Mouse (Mus musculus): ENCODE measurements around the gene Loxl3. TPM values are rescaled to one million over a fixed set of nuclear protein-coding genes. Genes with fewer than 3 reads are reported as not detected.

Loxl3 gene
- total RNA-seq, 4 experiments from 2014 or later = 1.7 to 2.6 (median 2.0) TPM

GRCm38 (mm10) chr6:83086121-83087035 is 52.4 kb downstream of the Loxl3 start, which contains the start of gene Lbx2:
Gene Lbx2, plus strand, starts transcription at chr6:83086367.
- no peak for DNase-seq (ENCODE audit: low spot score)

- DNase-seq (ENCODE audit: low spot score) = peak; percentile 41
Measured at GRCm38 (mm10) chr6:83087205-83087925, 53.4 kb downstream of the Loxl3 start.

GRCm38 (mm10) chr6:83087926-83088260 is 53.9 kb downstream of the Loxl3 start:
- no peak for DNase-seq (ENCODE audit: low spot score)

- no peak for DNase-seq (ENCODE audit: low spot score)
Measured at GRCm38 (mm10) chr6:83092416-83093127, 58.6 kb downstream of the Loxl3 start.

DNA sequence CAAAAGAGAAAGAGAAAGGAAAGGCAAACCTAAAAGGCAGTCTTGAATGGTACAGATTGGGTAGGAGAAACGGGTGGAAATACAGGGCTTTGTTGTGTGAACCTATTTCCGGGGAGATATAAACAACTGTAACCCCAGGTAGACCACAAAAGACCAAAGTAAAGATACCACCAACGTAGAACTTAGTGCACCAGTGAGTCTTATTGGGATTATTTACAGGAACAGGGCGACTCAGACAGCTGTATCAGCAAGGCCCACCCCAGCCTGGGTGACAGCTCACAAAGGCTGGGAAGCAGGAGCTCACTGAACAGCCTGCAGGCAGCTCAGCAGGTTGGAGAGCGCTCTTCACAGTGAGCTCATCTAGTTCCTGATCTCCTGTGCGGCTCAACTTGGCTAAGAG is 62.0 kb downstream of the Loxl3 start:
- no peak for DNase-seq (ENCODE audit: low spot score)

- no peak for DNase-seq (ENCODE audit: low spot score)
Measured at GRCm38 (mm10) chr6:83098411-83098810, 64.4 kb downstream of the Loxl3 start.

DNA sequence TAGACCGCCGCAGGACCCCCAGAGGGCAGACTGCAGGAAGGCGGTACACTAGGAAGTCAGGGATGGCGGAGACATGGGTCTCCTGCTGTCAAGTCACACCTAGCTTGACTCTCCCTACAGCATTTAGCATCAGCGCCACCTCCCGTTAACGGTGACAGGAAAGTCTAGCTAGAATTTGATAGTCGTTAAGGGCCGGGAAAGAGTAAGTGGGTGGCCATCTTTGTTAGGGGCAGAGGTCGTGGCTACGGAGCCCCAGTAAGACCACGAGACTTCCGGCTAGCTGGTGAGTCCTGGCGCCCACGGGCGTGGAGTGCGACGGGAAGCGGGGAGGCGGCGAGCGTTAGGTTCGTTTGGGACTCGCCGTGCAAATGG is 67.3 kb downstream of the Loxl3 start, which contains the start of the genes Ccdc142 and Gm42688:
TSS of gene Ccdc142 (plus strand) at position 286 of the 372 bp plus-strand sequence.
TSS of gene Gm42688 (plus strand) at position 302 of the 372 bp plus-strand sequence.
- peak; percentile 92 for DNase-seq (ENCODE audit: low spot score)

DNA sequence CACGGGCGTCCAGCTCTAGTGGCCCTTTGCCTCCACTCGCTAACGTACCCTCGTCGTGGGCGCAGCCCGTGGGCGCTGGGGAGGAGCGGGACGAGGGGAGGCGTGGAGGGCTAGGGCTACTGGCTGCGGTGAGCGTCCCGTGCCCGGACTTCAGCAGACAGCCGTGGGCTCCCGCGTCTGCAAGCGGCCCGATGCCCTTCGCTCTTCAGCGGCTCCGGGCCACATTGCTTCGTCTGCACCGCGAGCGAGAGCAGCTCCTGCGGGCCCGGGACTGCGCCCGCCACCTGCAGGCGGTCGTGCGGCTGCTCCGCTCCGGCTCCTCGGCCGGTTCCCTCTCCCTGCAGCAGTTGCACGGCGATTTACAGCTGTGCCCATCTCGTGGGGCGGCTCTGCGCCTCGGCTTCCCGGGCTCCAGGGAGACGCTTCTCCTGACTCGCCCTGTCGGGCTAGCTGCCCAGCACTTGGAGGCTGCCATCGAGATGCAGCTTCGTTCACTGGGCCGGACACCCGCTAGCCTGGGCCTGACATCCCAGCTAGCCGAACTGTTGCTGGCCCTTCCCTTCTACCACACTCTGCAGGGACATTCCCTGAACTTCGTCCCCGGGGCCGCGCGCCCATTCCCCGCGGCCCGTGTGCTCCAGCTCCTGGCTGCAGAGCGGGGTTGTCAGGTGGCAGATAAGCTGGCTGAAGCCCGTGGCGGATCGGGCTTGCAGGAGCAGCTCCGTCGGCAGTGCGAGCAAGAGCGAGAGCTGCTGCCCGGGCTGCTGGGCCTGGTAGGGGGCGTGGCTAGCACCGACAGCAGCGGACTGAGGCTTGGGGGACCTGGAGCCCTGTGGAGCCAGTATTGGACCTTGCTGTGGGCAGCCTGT is 67.9 kb downstream of the Loxl3 start:
- peak; percentile 37 for DNase-seq (ENCODE audit: low spot score)

Small RNA genes within 50 kb of the gene (microRNA-seq; reads per million reads assigned to microRNA genes)
- gene Mir3470a (not detected), gene Mir7040 (not detected)

Other genes with a start within 250 kb of the Loxl3 start
- under 1 TPM in 3 of 4 experiments, not detected in 1; 0.17 to 0.31 (median 0.22) TPM for gene Sema4f, start 94.4 kb upstream of the Loxl3 start, total RNA-seq (2022)
- gene M1ap, start 87.3 kb upstream of the Loxl3 start, total RNA-seq (2022) = not detected
- 1 to 10 TPM; 1.9 to 2.2 (median 2.0) TPM for gene Dok1, start 702 bp upstream of the Loxl3 start, total RNA-seq (2022)
- gene Aup1, start 20.3 kb downstream of the Loxl3 start, total RNA-seq (2022) = 10 to 100 TPM; 63.1 to 78.6 (median 72.3) TPM
- gene Htra2, start 21.1 kb downstream of the Loxl3 start, total RNA-seq (2022) = 10 to 100 TPM; 33.9 to 37.7 (median 34.7) TPM
- 1 to 10 TPM in 1 of 4 experiments, under 1 TPM in 3; 0.55 to 1.4 (median 0.84) TPM for gene Dqx1, start 23.7 kb downstream of the Loxl3 start, total RNA-seq (2022)
- gene Tlx2, start 36.1 kb downstream of the Loxl3 start, total RNA-seq (2022) = under 1 TPM in 1 of 4 experiments, not detected in 3; 0.16 TPM
- gene Pcgf1, start 43.7 kb downstream of the Loxl3 start, total RNA-seq (2022) = 1 to 10 TPM; 7.6 to 9.8 (median 8.5) TPM
- 1 to 10 TPM in 3 of 4 experiments, under 1 TPM in 1; 0.90 to 2.9 (median 1.3) TPM for gene Lbx2, start 52.2 kb downstream of the Loxl3 start, total RNA-seq (2022)
- 1 to 10 TPM in 3 of 4 experiments, under 1 TPM in 1; 0.72 to 2.8 (median 1.3) TPM for gene Ccdc142, start 67.4 kb downstream of the Loxl3 start, total RNA-seq (2022)
- 1 to 10 TPM in 3 of 4 experiments, under 1 TPM in 1; 0.57 to 1.9 (median 1.2) TPM for gene Gm42688, start 67.4 kb downstream of the Loxl3 start, total RNA-seq (2022)
- gene Mrpl53, start 74.9 kb downstream of the Loxl3 start, total RNA-seq (2022) = 100 to 1,000 TPM; 132 to 143 (median 140) TPM
- gene Mogs, start 81.3 kb downstream of the Loxl3 start, total RNA-seq (2022) = 10 to 100 TPM in 1 of 4 experiments, 1 to 10 TPM in 3; 6.0 to 10.3 (median 8.0) TPM
- 10 to 100 TPM; 75.5 to 91.1 (median 82.0) TPM for gene Wbp1, start 87.4 kb downstream of the Loxl3 start, total RNA-seq (2022)
- 10 to 100 TPM; 11.3 to 19.5 (median 15.3) TPM for gene Ino80b, start 91.3 kb downstream of the Loxl3 start, total RNA-seq (2022)
- 1 to 10 TPM; 4.8 to 5.4 (median 5.3) TPM for gene Rtkn, start 101.3 kb downstream of the Loxl3 start, total RNA-seq (2022)
- 1 to 10 TPM; 2.1 to 2.6 (median 2.4) TPM for gene Wdr54, start 122.2 kb downstream of the Loxl3 start, total RNA-seq (2022)
- under 1 TPM; 0.16 to 0.41 (median 0.18) TPM for gene 1700003E16Rik, start 122.2 kb downstream of the Loxl3 start, total RNA-seq (2022)
- gene Dctn1, start 131.7 kb downstream of the Loxl3 start, total RNA-seq (2022) = 100 to 1,000 TPM; 120 to 137 (median 134) TPM
- not detected for gene Slc4a5, start 185.7 kb downstream of the Loxl3 start, total RNA-seq (2022)